Mouse (Mus musculus) stomach, embryonic 16.5 days (tissue): Measurements from ENCODE around the gene Sertad1. TPM values are rescaled to one million over a fixed set of nuclear protein-coding genes. Genes with fewer than 3 reads are reported as not detected.

Source experiments
- polyA plus RNA-seq: library from polyadenylated mRNA; unstranded; fragments of >200 nt; fragmentation: Nextera tagmentation; extraction: Ambion mirVana; gene quantifications from 2 replicates; pipeline ENCODE4 v1.2.1, GENCODE M21; 2015

Sertad1 gene
- polyA plus RNA-seq, 1 experiment from 2014 or later, result 42.0 TPM

Other genes with a start within 250 kb of the Sertad1 start
- 13.7 and 15.8 TPM in 2 replicates for gene Numbl, start 228.5 kb upstream of the Sertad1 start, polyA plus RNA-seq
- gene Ltbp4, start 149.2 kb upstream of the Sertad1 start, polyA plus RNA-seq, result 170 and 202 TPM in 2 replicates
- 41.0 and 41.7 TPM in 2 replicates for gene Shkbp1, start 130.9 kb upstream of the Sertad1 start, polyA plus RNA-seq
- 3.0 TPM in 1 of 2 replicates, not detected in the other for gene Gm20479, start 129.5 kb upstream of the Sertad1 start, polyA plus RNA-seq
- 0.50 and 0.57 TPM in 2 replicates for gene Sptbn4, start 39.2 kb upstream of the Sertad1 start, polyA plus RNA-seq
- 112 and 113 TPM in 2 replicates for gene Blvrb, start 38.9 kb upstream of the Sertad1 start, polyA plus RNA-seq
- gene Sertad3, start 13.1 kb upstream of the Sertad1 start, polyA plus RNA-seq, result 38.1 and 39.4 TPM in 2 replicates
- 3.7 and 4.0 TPM in 2 replicates for gene Prx, start 12.4 kb downstream of the Sertad1 start, polyA plus RNA-seq
- 0.35 and 0.79 TPM in 2 replicates for gene Hipk4, start 36.4 kb downstream of the Sertad1 start, polyA plus RNA-seq
- 93.5 and 107 TPM in 2 replicates for gene Pld3, start 66.3 kb downstream of the Sertad1 start, polyA plus RNA-seq
- gene 2310022A10Rik, start 66.3 kb downstream of the Sertad1 start, polyA plus RNA-seq, result 23.0 and 25.6 TPM in 2 replicates
- gene Akt2, start 104.6 kb downstream of the Sertad1 start, polyA plus RNA-seq, result 79.0 and 84.6 TPM in 2 replicates
- gene Ttc9b, start 167.0 kb downstream of the Sertad1 start, polyA plus RNA-seq, result 0.94 and 1.3 TPM in 2 replicates
- gene Map3k10, start 187.7 kb downstream of the Sertad1 start, polyA plus RNA-seq, result 2.7 and 4.1 TPM in 2 replicates
- gene Zfp607b, start 202.4 kb downstream of the Sertad1 start, polyA plus RNA-seq, result 2.5 and 4.1 TPM in 2 replicates
- 27.8 and 28.2 TPM in 2 replicates for gene Zfp60, start 244.5 kb downstream of the Sertad1 start, polyA plus RNA-seq